Mouse (Mus musculus) brain, embryonic 14.5 days (tissue): ENCODE data around the gene Cyba. TPM values are rescaled to one million over a fixed set of nuclear protein-coding genes. Genes with fewer than 3 reads are reported as not detected.

Experiments
- DNase-seq: peaks from one replicate; pipeline ENCODE4 v3.0.0-alpha.2; 2011; ENCODE audit warnings: low read depth
- CTCF ChIP-seq: fragments of 200-500 bp; IDR thresholded peaks from 2 replicates; pipeline ENCODE4 v1.5.1; 2012; ENCODE audit warnings: inconsistent platforms, mild to moderate bottlenecking, moderate library complexity, borderline replicate concordance; ENCODE audit not compliant: insufficient read depth, insufficient read length; ENCODE audit errors: extremely low read depth
- POLR2A ChIP-seq: fragments of 200-500 bp; IDR thresholded peaks from 2 replicates; pipeline ENCODE4 v1.6.1; 2012; ENCODE audit warnings: mild to moderate bottlenecking, inconsistent platforms, borderline replicate concordance; ENCODE audit not compliant: poor library complexity, insufficient read depth, insufficient read length, severe bottlenecking; ENCODE audit errors: extremely low read depth
- polyA plus RNA-seq: library from polyadenylated mRNA; depleted of rRNA; stranded (reverse); fragments of >200 nt; gene quantifications from 2 replicates; pipeline ENCODE4 v1.2.3, GENCODE M21; 2012; rRNA removed

The Cyba gene
- polyA plus RNA-seq, 1 experiment, result 22.3 TPM

GRCm38 (mm10) chr8:122395291-122395690, 37.4 kb downstream of the Cyba start:
- no peak for DNase-seq
- no peak for TF ChIP-seq CTCF
- no peak for TF ChIP-seq POLR2A

GRCm38 (mm10) chr8:122393717-122394116, 39.0 kb downstream of the Cyba start:
- DNase-seq, result no peak
- TF ChIP-seq POLR2A (no peak), CTCF (no peak)

- no peak for DNase-seq
- no peak for TF ChIP-seq POLR2A
- no peak for TF ChIP-seq CTCF
These were observed 42.0 kb downstream of the Cyba start for GRCm38 (mm10) chr8:122390758-122391157.

GRCm38 (mm10) chr8:122389357-122389756, 43.4 kb downstream of the Cyba start:
- DNase-seq, result no peak
- TF ChIP-seq POLR2A (no peak), CTCF (peak; percentile 11; the same call in 1 of the 2 replicates)

GRCm38 (mm10) chr8:122383039-122383438, 49.7 kb downstream of the Cyba start:
- TF ChIP-seq CTCF (no peak), POLR2A (no peak)

GRCm38 (mm10) chr8:122376365-122377231, 56.1 kb downstream of the Cyba start, which contains the start of gene Zc3h18:
Gene Zc3h18, plus strand, starts transcription at chr8:122376609.
- DNase-seq, result peak; percentile 100
- TF ChIP-seq POLR2A (peak; percentile 55; the same call in 1 of the 2 replicates), CTCF (0 out of 2 replicates have a peak, but pooled peaks have one; percentile 14)

More at GRCm38 (mm10) chr8:122383039-122383438, 49.7 kb downstream of the Cyba start:
- no peak for DNase-seq

GRCm38 (mm10) chr8:122375751-122376364, 56.9 kb downstream of the Cyba start:
- TF ChIP-seq POLR2A, result no peak
- no peak for TF ChIP-seq CTCF
- DNase-seq, result no peak

GRCm38 (mm10) chr8:122375320-122375719, 57.4 kb downstream of the Cyba start:
- TF ChIP-seq CTCF, result no peak
- no peak for TF ChIP-seq POLR2A
- DNase-seq, result no peak

Other genes with a start within 250 kb of the Cyba start
- 8.1 and 16.9 TPM in 2 replicates for gene Zfpm1, start 150.8 kb downstream of the Cyba start, polyA plus RNA-seq
- 0.09 and 0.10 TPM in 2 replicates for gene Trhr2, start 72.2 kb downstream of the Cyba start, polyA plus RNA-seq
- 44.5 and 51.8 TPM in 2 replicates for gene Zc3h18, start 56.3 kb downstream of the Cyba start, polyA plus RNA-seq
- 0.92 and 0.97 TPM in 2 replicates for gene Il17c, start 10.9 kb downstream of the Cyba start, polyA plus RNA-seq
- 60.8 and 63.9 TPM in 2 replicates for gene Mvd, start 10.5 kb upstream of the Cyba start, polyA plus RNA-seq
- not detected in 2 replicates for gene Snai3, start 27.8 kb upstream of the Cyba start, polyA plus RNA-seq
- gene Rnf166, start 43.1 kb upstream of the Cyba start, polyA plus RNA-seq, result 59.5 and 80.9 TPM in 2 replicates
- 58.5 and 74.9 TPM in 2 replicates for gene Ctu2, start 43.2 kb upstream of the Cyba start, polyA plus RNA-seq
- gene Piezo1, start 118.4 kb upstream of the Cyba start, polyA plus RNA-seq, result 12.8 and 13.4 TPM in 2 replicates
- gene Cdt1, start 135.1 kb upstream of the Cyba start, polyA plus RNA-seq, result 21.3 and 31.8 TPM in 2 replicates
- 103 and 126 TPM in 2 replicates for gene Aprt, start 144.0 kb upstream of the Cyba start, polyA plus RNA-seq
- gene Galns, start 178.5 kb upstream of the Cyba start, polyA plus RNA-seq, result 5.9 and 8.2 TPM in 2 replicates
- 132 and 142 TPM in 2 replicates for gene Trappc2l, start 178.7 kb upstream of the Cyba start, polyA plus RNA-seq
- gene Pabpn1l, start 189.8 kb upstream of the Cyba start, polyA plus RNA-seq, result 0.07 TPM in 1 of 2 replicates, not detected in the other